Mouse (Mus musculus) hindbrain, embryonic 16.5 days (tissue): ENCODE data around the gene Sipa1. TPM values are rescaled to one million over a fixed set of nuclear protein-coding genes. Genes with fewer than 3 reads are reported as not detected.
A peak's percentile ranks its signal among the peaks of the same experiment; 100 is the strongest.

Experiments
- ATAC-seq: fragments of 200-750 bp; cut with Nextera tagmentation; 2 replicates; pipeline ENCODE4 v1.8.0; 2017; ENCODE audit warnings: moderate TSS enrichment, moderate library complexity
- H3K27ac ChIP-seq: fragments of 300-500 bp; sonication (generic); 2 replicates; pipeline ENCODE4 v1.5.1; 2014; ENCODE audit warnings: low read depth, mild to moderate bottlenecking, control low read depth, low read length, moderate library complexity
- H3K27me3 ChIP-seq: fragments of 300-500 bp; sonication (generic); replicated peaks from 2 replicates; pipeline ENCODE4 v1.6.1; 2014; ENCODE audit warnings: low read length; ENCODE audit not compliant: control insufficient read depth, insufficient read depth
- H3K36me3 ChIP-seq: fragments of 300-500 bp; sonication (generic); 2 replicates; pipeline ENCODE4 v1.6.1; 2014; ENCODE audit warnings: mild to moderate bottlenecking, low read length, moderate library complexity, mixed read lengths; ENCODE audit not compliant: control insufficient read depth, insufficient read depth
- H3K4me1 ChIP-seq: fragments of 300-500 bp; sonication (generic); 2 replicates; pipeline ENCODE4 v1.6.1; 2014; ENCODE audit warnings: low read depth, low read length; ENCODE audit not compliant: control insufficient read depth, insufficient read depth
- H3K4me2 ChIP-seq: fragments of 300-500 bp; sonication (generic); 2 replicates; pipeline ENCODE4 v1.6.1; 2014; ENCODE audit warnings: mild to moderate bottlenecking, low read length, control low read depth, moderate library complexity
- H3K4me3 ChIP-seq: fragments of 300-500 bp; sonication (generic); 2 replicates; pipeline ENCODE4 v1.5.1; 2014; ENCODE audit warnings: mild to moderate bottlenecking, low read length, control low read depth, moderate library complexity
- H3K9ac ChIP-seq: fragments of 300-500 bp; sonication (generic); 2 replicates; pipeline ENCODE4 v1.6.1; 2014; ENCODE audit warnings: low read depth, mild to moderate bottlenecking, control low read depth, low read length, moderate library complexity
- H3K9me3 ChIP-seq: fragments of 300-500 bp; sonication (generic); 2 replicates; pipeline ENCODE4 v1.6.1; 2014; ENCODE audit warnings: mild to moderate bottlenecking, low read length, moderate library complexity; ENCODE audit not compliant: control insufficient read depth
- WGBS: fragments of 180-500 bp; shearing (Covaris S2); extraction: QIAGEN DNeasy Blood & Tissue Kit; methylation state at CpG from one replicate; pipeline ENCODE4 v1.1.7; 2014; 5-methylcytosine and 5-hydroxymethylcytosine counted together
- microRNA-seq: library from miRNA; unstranded; fragments of <30 nt; microRNA quantifications from one replicate; pipeline ENCODE4, GENCODE M21; 2017
- polyA plus RNA-seq: library from polyadenylated mRNA; unstranded; fragments of >200 nt; fragmentation: Nextera tagmentation; extraction: Ambion mirVana; gene quantifications from 2 replicates; pipeline ENCODE4 v1.2.1, GENCODE M21; 2015

Gene Sipa1
- polyA plus RNA-seq, 1 experiment from 2014 or later: 14.3 TPM

- no peak overlapping the region for H3K27ac ChIP-seq
- H3K9me3 ChIP-seq: no peaks in the 10 kb centered on the region
- 95% methylated on average over 26 of the region's 26 CpGs for WGBS
- peaks cover 37% of the 10 kb centered on the region for H3K36me3 ChIP-seq
- no peaks in the 10 kb centered on the region for H3K27me3 ChIP-seq
- ATAC-seq: no peak
- H3K4me3 ChIP-seq: no peak overlapping the region
- H3K4me2 ChIP-seq: no peak overlapping the region
- peaks cover 20% of the 10 kb centered on the region for H3K4me1 ChIP-seq
- H3K9ac ChIP-seq: no peak overlapping the region
These were observed 55.6 kb downstream of the Sipa1 start for GRCm38 (mm10) chr19:5607705-5608410.

GRCm38 (mm10) chr19:5606196-5606595, 57.3 kb downstream of the Sipa1 start:
- Histone ChIP-seq H3K9ac (no peak overlapping the region), H3K4me3 (no peak overlapping the region), H3K36me3 (peaks cover 37% of the 10 kb centered on the region), H3K9me3 (no peaks in the 10 kb centered on the region), H3K27ac (no peak overlapping the region), H3K27me3 (no peaks in the 10 kb centered on the region), H3K4me2 (no peak overlapping the region), H3K4me1 (peaks cover 27% of the 10 kb centered on the region)
- no peak for ATAC-seq
- 88% methylated on average over 8 of the region's 8 CpGs for WGBS

GRCm38 (mm10) chr19:5605126-5605525, 58.4 kb downstream of the Sipa1 start:
- H3K27ac ChIP-seq: no peak overlapping the region
- H3K27me3 ChIP-seq: no peaks in the 10 kb centered on the region
- peaks cover 37% of the 10 kb centered on the region for H3K36me3 ChIP-seq
- H3K4me1 ChIP-seq: peaks cover 22% of the 10 kb centered on the region
- no peak overlapping the region for H3K4me3 ChIP-seq
- ATAC-seq: no peak
- H3K4me2 ChIP-seq: no peak overlapping the region
- no peak overlapping the region for H3K9ac ChIP-seq
- WGBS: 91% methylated on average over 7 of the region's 7 CpGs
- no peaks in the 10 kb centered on the region for H3K9me3 ChIP-seq

- Histone ChIP-seq H3K4me1 (peaks cover 15% of the 10 kb centered on the region), H3K27ac (no peak overlapping the region), H3K4me2 (no peak overlapping the region), H3K27me3 (no peaks in the 10 kb centered on the region), H3K9ac (no peak overlapping the region), H3K9me3 (no peaks in the 10 kb centered on the region), H3K36me3 (peaks cover 37% of the 10 kb centered on the region), H3K4me3 (no peak overlapping the region)
- ATAC-seq: no peak
- WGBS: 95% methylated on average over 7 of the region's 7 CpGs
These were observed 59.8 kb downstream of the Sipa1 start for GRCm38 (mm10) chr19:5603664-5604063.

- Histone ChIP-seq H3K27me3 (no peaks in the 10 kb centered on the region), H3K4me3 (peak within 1 kb of the TSS; percentile 73), H3K4me2 (peak within 1 kb of the TSS; percentile 80), H3K36me3 (peaks cover 35% of the 10 kb centered on the region), H3K4me1 (peaks cover 11% of the 10 kb centered on the region), H3K9me3 (no peaks in the 10 kb centered on the region), H3K27ac (peak within 1 kb of the TSS; percentile 84), H3K9ac (peak within 1 kb of the TSS; percentile 89)
- ATAC-seq: peak; percentile 95
- under 1% methylated on average over 63 of the region's 64 CpGs for WGBS
These were observed 61.6 kb downstream of the Sipa1 start, which contains the start of gene Rnaseh2c for GRCm38 (mm10) chr19:5601752-5602541. Gene Rnaseh2c, plus strand, starts transcription at chr19:5601873.

Small RNA genes within 50 kb of the gene (microRNA-seq; reads per million reads assigned to microRNA genes)
- not detected for gene Mir6987

Other genes with a start within 250 kb of the Sipa1 start
- 301 and 318 TPM in 2 replicates for gene Drap1, start 238.7 kb downstream of the Sipa1 start, polyA plus RNA-seq
- 38.5 and 72.7 TPM in 2 replicates for gene AI837181, start 238.6 kb downstream of the Sipa1 start, polyA plus RNA-seq
- gene Fosl1, start 216.2 kb downstream of the Sipa1 start, polyA plus RNA-seq: not detected in 2 replicates
- gene Ccdc85b, start 205.8 kb downstream of the Sipa1 start, polyA plus RNA-seq: 11.4 and 12.4 TPM in 2 replicates
- gene Fibp, start 203.1 kb downstream of the Sipa1 start, polyA plus RNA-seq: 147 and 153 TPM in 2 replicates
- 4.5 TPM in 2 replicates for gene Ctsw, start 195.2 kb downstream of the Sipa1 start, polyA plus RNA-seq
- gene Efemp2, start 189.8 kb downstream of the Sipa1 start, polyA plus RNA-seq: 44.2 and 53.1 TPM in 2 replicates
- 50.9 and 54.5 TPM in 2 replicates for gene Mus81, start 175.3 kb downstream of the Sipa1 start, polyA plus RNA-seq
- 3,487 and 3,609 TPM in 2 replicates for gene Cfl1, start 173.3 kb downstream of the Sipa1 start, polyA plus RNA-seq
- 0.15 TPM in 1 of 2 replicates, not detected in the other for gene 1700020D05Rik, start 159.9 kb downstream of the Sipa1 start, polyA plus RNA-seq
- 92.7 and 101 TPM in 2 replicates for gene Snx32, start 153.2 kb downstream of the Sipa1 start, polyA plus RNA-seq
- gene Ovol1, start 103.1 kb downstream of the Sipa1 start, polyA plus RNA-seq: 0.11 and 0.20 TPM in 2 replicates
- gene Ap5b1, start 95.7 kb downstream of the Sipa1 start, polyA plus RNA-seq: 3.4 and 3.5 TPM in 2 replicates
- gene Rnaseh2c, start 61.8 kb downstream of the Sipa1 start, polyA plus RNA-seq: 62.0 and 75.4 TPM in 2 replicates
- gene Kat5, start 53.5 kb downstream of the Sipa1 start, polyA plus RNA-seq: 63.3 and 70.6 TPM in 2 replicates
- 35.7 and 38.7 TPM in 2 replicates for gene Rela, start 26.2 kb downstream of the Sipa1 start, polyA plus RNA-seq
- gene Map3k11, start 25.0 kb upstream of the Sipa1 start, polyA plus RNA-seq: 9.2 and 13.2 TPM in 2 replicates
- 22.6 and 24.8 TPM in 2 replicates for gene Pcnx3, start 25.2 kb upstream of the Sipa1 start, polyA plus RNA-seq
- gene Kcnk7, start 40.7 kb upstream of the Sipa1 start, polyA plus RNA-seq: not detected in 2 replicates
- 21.6 and 29.7 TPM in 2 replicates for gene Ehbp1l1, start 62.6 kb upstream of the Sipa1 start, polyA plus RNA-seq
- 118 and 128 TPM in 2 replicates for gene Fam89b, start 65.9 kb upstream of the Sipa1 start, polyA plus RNA-seq
- gene Ltbp3, start 77.2 kb upstream of the Sipa1 start, polyA plus RNA-seq: 11.6 and 15.4 TPM in 2 replicates
- 83.2 and 93.9 TPM in 2 replicates for gene Scyl1, start 107.7 kb upstream of the Sipa1 start, polyA plus RNA-seq
- 18.1 and 20.1 TPM in 2 replicates for gene Frmd8, start 211.6 kb upstream of the Sipa1 start, polyA plus RNA-seq
- 2.2 and 2.6 TPM in 2 replicates for gene Slc25a45, start 214.1 kb upstream of the Sipa1 start, polyA plus RNA-seq
- gene Tigd3, start 230.4 kb upstream of the Sipa1 start, polyA plus RNA-seq: 10.0 and 10.2 TPM in 2 replicates
- gene Dpf2, start 249.3 kb upstream of the Sipa1 start, polyA plus RNA-seq: 94.0 and 117 TPM in 2 replicates